Mouse (Mus musculus): ENCODE results near the gene Ptpn14.

Gene Ptpn14

GRCm38 (mm10) chr1:189817089-189817488 lies 89.0 kb downstream of the Ptpn14 start:
- DNase-seq, result no peak

- peak; percentile 34 to 50 for DNase-seq
Observed at GRCm38 (mm10) chr1:189817810-189818209, 89.7 kb downstream of the Ptpn14 start.

GRCm38 (mm10) chr1:189820111-189820510 lies 92.0 kb downstream of the Ptpn14 start:
- no peak for DNase-seq

GRCm38 (mm10) chr1:189824436-189824835 lies 96.4 kb downstream of the Ptpn14 start:
- no peak for DNase-seq

DNA sequence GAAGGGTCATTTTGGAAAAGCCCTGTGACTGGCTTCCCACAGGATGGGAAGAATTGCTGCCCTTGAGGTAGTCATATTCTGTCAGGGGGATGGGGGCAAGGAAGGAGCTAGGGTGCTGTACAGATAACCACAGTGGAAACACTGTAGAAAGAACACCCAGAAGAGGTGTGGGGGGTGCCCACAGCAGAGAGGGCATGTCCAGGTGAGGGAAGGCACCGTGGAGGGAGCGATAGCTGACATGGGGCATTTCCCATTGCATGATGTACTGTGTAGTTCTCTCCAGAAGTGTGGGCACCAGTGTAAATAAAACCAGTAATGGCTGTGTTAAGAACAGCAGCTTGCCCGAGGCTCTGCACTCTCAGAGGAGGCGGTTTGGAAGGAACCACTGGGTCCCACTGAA lies 102.3 kb downstream of the Ptpn14 start:
- no peak for DNase-seq

DNA sequence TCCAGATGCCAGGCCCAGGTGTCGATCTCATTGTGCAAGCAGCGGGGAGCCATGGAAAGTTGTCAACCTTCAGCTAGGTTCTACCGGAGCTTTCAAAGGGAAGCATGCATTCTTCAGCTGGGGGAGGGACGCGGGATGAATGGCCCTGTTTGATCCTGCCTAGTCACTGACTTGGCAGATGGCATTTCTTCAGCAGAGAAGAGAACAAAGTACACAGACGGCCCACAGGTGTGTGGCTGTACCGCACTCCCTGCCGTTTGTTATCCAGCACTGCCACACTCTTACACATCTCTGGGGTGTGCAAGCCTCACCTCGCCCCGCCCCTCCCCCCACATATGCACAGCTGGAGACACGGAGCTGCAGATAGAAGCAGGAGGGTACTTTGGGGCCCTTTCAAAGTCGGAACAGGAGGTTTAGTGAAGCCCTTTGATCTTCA lies 102.7 kb downstream of the Ptpn14 start:
- peak; percentile 22 to 50 for DNase-seq

- DNase-seq, result no peak
Observed at GRCm38 (mm10) chr1:189833351-189833750, 105.3 kb downstream of the Ptpn14 start.

GRCm38 (mm10) chr1:189834166-189834565 lies 106.1 kb downstream of the Ptpn14 start:
- peak; percentile 18 to 42 for DNase-seq

- no peak for DNase-seq
Observed at GRCm38 (mm10) chr1:189846319-189846718, 118.3 kb downstream of the Ptpn14 start.

DNA sequence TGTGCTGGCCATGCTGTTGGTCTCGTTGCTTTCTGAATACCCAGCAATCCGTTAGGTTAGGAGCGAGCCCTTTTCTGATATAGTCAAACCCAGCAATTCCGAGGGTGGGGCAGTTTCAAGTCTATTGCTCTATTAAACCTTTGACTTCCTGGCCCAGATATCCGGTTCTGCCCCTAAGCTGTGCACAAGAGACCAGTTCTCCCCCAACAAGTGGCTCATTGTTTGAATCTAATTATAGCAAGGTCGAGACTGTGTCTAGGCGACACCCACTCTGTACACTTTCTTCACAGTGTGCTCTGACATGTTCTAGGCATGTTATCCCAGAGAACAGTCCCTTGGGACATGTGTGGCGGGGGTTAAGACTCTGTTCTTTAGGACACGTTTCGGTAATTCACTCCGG lies 121.5 kb downstream of the Ptpn14 start:
- DNase-seq, result no peak

GRCm38 (mm10) chr1:189852051-189852450 lies 124.0 kb downstream of the Ptpn14 start:
- DNase-seq, result no peak

- DNase-seq, result no peak
Observed at GRCm38 (mm10) chr1:189852456-189852855, 124.4 kb downstream of the Ptpn14 start.

GRCm38 (mm10) chr1:189854646-189855045 lies 126.6 kb downstream of the Ptpn14 start:
- no peak for DNase-seq

- no peak for DNase-seq
Observed at GRCm38 (mm10) chr1:189855739-189856138, 127.7 kb downstream of the Ptpn14 start.

GRCm38 (mm10) chr1:189858377-189858776 lies 130.3 kb downstream of the Ptpn14 start:
- DNase-seq, result no peak

GRCm38 (mm10) chr1:189860112-189860941 lies 132.3 kb downstream of the Ptpn14 start:
- DNase-seq, result peak; percentile 43 to 48

DNA sequence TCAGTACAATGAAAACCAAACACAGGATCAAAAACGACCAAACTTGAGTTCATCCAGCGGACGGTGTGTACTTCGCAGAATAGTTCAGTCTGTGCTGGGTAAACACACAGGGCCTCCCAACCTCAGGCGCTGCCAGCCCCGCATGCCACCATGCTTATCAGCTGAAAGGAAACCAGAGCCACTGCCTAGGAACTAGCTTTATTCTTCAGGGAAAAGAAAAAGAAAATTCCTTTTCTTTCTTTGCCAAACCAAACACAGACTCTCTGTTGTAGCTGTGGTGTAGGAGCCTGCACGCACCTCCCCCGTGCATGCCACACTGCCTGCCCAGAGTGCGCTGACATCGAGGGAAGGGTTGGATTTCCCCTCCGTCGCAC lies 132.9 kb downstream of the Ptpn14 start:
- DNase-seq, result no peak

DNA sequence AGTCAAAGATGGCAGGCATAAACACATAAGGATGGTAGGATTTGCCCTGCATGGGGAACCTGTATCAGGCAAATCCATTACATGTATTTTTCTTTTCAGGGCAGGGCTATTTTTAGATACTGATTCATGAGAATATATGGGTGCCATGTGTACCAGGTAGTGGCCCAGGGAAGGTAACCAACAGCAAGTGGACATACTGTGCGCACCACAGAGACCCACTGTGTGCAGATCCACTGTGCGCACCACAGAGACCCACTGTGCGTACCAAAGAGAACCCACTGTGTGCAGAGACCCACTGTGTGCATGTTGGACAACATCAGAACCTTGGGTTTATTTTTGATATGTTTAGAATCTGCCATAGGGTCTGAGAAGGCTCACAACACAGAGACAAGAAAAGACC lies 135.7 kb downstream of the Ptpn14 start:
- DNase-seq, result no peak

DNA sequence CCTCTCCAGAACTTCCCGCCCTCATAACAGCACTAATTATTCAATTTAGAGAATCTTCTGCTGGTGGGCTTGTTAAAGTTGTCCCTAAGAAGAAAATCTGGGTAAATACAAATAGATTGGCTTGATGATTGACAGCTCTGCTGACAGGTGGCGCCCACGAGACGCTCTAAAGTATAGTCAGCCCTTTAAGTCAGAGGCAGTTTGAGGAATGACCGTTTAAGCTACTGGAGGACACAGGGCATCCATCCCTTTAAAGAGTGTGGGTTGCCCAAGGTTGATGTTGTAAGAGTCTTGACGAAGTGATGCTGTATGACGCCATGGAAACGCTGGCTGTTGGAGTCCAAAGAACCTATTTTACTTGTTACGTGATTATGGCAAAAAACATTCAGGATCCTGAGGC lies 136.2 kb downstream of the Ptpn14 start:
- no peak for DNase-seq

GRCm38 (mm10) chr1:189864846-189865560 lies 136.9 kb downstream of the Ptpn14 start:
- DNase-seq, result peak in 1 of 2 experiments; percentile 31

DNA sequence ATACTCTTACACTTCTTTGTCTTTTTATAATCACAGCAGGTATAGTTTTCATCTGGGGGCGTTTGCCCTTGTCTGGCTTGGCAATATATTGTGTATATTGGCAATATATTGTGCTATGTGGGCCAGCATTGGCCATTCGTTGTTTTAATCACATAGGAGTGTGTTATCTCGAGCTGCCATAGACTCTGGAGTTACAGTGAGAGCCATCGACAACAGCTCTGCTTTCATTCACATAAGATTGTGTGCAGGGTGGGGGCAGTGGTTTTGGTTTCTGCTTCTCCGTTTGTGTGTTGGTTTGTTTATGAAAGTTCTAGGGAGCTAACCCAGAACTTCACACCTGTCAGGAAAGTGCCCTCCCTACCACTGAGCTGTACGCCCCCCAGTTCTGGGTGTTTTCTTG lies 138.6 kb downstream of the Ptpn14 start:
- DNase-seq, result no peak

GRCm38 (mm10) chr1:189867034-189867433 lies 139.0 kb downstream of the Ptpn14 start:
- DNase-seq, result peak in 1 of 2 experiments; percentile 36

- peak; percentile 56 to 66 for DNase-seq
Observed at GRCm38 (mm10) chr1:189867497-189867896, 139.4 kb downstream of the Ptpn14 start.

- DNase-seq, result peak in 1 of 2 experiments; percentile 42
Observed at GRCm38 (mm10) chr1:189868036-189868435, 140.0 kb downstream of the Ptpn14 start.
